In genomic region chr8:8334515-8334914, GRCm38 (mm10) we compare ENCODE assay signal across 10 mouse cellular contexts.
DNase-seq lines count a peak whose midpoint lies in the region; ATAC-seq and TF ChIP-seq lines count a peak whose summit lies in the region.
"Had no signal": no experiment of that assay in that cellular context is flagged by ENCODE, and none has a peak within 500 bp of the region (broad histone marks: within the 10 kb centered on the region; RNA-seq: fewer than 3 reads in every experiment).

No protein-coding gene starts in this region.

- no peaks in the 10 kb centered on the region; the same call in 1 of the 2 replicates for H3K27me3 ChIP-seq in cerebellum, adult 2 months (ENCODE audit: control insufficient read depth, insufficient read depth, low read length)
- H3K27me3 ChIP-seq: neural tube, embryonic 13.5 days had no signal

- no peak for TF ChIP-seq CTCF in cerebellum, adult 2 months (IDR thresholded peaks at IDR 0.05; ENCODE audit: borderline replicate concordance, insufficient read depth, low read depth, low read length)

- H3K27ac ChIP-seq in cerebellum, adult 2 months (ENCODE audit: insufficient read depth, low read length) = no peak overlapping the region
- H3K27ac ChIP-seq: limb, embryonic 12.5 days had no signal

- 69% methylated on average over 7 of the region's 7 CpGs for WGBS in cerebellum, adult 2 months

- DNase-seq in frontal cortex, postnatal 25 days (ENCODE audit: low spot score in 2 of 2) = no peak
- DNase-seq in heart, postnatal 4 days = peak; percentile 17
- DNase-seq in lung, postnatal 10 days = peak; percentile 24
- DNase-seq in cerebellum, adult 2 months = no peak
- DNase-seq in c-Kit-positive CD71-positive TER-119-positive erythroid progenitor cells, embryonic 14.5 days (ENCODE audit: low spot score) = no peak
- no peak for DNase-seq in adrenal gland, postnatal 14 days

- H3K4me1 ChIP-seq in cerebellum, adult 2 months (ENCODE audit: control insufficient read depth, insufficient read depth, low read length) = no peaks in the 10 kb centered on the region; the same call in 1 of the 2 replicates

- ATAC-seq in frontal cortex, adult (ENCODE audit: low TSS enrichment) = peak; percentile 47
- ATAC-seq in CD4-positive, CD25-positive, alpha-beta regulatory T cell, adult 4 months = peak; percentile 89

- no peak for TF ChIP-seq POLR2A in cerebellum, adult 2 months (IDR thresholded peaks at IDR 0.05; ENCODE audit: borderline replicate concordance, insufficient read depth, low read length)

- H3K4me3 ChIP-seq in cerebellum, adult 2 months (replicated peaks; ENCODE audit: insufficient read depth, low read depth, low read length) = no peak overlapping the region
- H3K4me3 ChIP-seq: limb, embryonic 12.5 days; neural tube, embryonic 13.5 days had no signal

Comparison
In these comparisons a context has a peak if more than half of its experiments do, and no peak if none do; other contexts are left out.
1. DNase-seq: peak in heart, postnatal 4 days (single experiment) and lung, postnatal 10 days (single experiment); none in frontal cortex, postnatal 25 days (0 of 2), cerebellum, adult 2 months (0 of 2), c-Kit-positive CD71-positive TER-119-positive erythroid progenitor cells, embryonic 14.5 days (single experiment) and adrenal gland, postnatal 14 days (single experiment).